Mouse (Mus musculus): ENCODE results near the gene Abca14. TPM values are rescaled to one million over a fixed set of nuclear protein-coding genes. Genes with fewer than 3 reads are reported as not detected.

Gene Abca14
- polyA plus RNA-seq (2017; shearing (Covaris generic)): not detected

- no peak for ATAC-seq
Measured at GRCm38 (mm10) chr7:120203789-120204188, at the start of gene Abca14. Gene Abca14, plus strand, starts transcription at chr7:120203961.

GRCm38 (mm10) chr7:120156841-120157409 is 46.8 kb upstream of the Abca14 start:
- no peak for ATAC-seq

DNA sequence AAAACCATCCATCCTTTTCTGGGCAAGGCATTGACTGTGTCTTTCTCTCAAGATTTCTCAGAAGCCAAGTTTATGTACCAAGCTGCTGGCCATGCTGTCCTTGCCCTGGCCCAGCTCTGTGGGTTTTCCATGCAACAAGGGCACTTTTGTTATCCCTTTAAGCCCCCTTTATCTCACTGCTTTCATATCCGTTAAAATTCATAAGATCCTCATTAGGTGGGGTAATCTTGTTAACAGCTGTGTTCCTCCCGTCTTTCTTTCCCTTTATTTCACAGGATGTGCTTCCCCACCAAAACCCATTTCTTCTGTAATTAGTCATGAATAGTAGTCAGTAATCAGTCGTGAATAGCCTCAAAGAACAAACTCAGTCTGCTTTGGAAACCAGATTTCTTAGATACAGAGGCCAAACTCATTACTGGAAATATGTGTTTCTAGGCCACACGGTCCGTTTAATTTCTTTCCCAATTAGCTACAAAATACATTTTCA is 46.1 kb upstream of the Abca14 start:
- ATAC-seq: no peak

- ATAC-seq: no peak
Measured at GRCm38 (mm10) chr7:120158121-120158613, 45.6 kb upstream of the Abca14 start.

- ATAC-seq: no peak
Measured at GRCm38 (mm10) chr7:120163581-120164251, 40.0 kb upstream of the Abca14 start.

DNA sequence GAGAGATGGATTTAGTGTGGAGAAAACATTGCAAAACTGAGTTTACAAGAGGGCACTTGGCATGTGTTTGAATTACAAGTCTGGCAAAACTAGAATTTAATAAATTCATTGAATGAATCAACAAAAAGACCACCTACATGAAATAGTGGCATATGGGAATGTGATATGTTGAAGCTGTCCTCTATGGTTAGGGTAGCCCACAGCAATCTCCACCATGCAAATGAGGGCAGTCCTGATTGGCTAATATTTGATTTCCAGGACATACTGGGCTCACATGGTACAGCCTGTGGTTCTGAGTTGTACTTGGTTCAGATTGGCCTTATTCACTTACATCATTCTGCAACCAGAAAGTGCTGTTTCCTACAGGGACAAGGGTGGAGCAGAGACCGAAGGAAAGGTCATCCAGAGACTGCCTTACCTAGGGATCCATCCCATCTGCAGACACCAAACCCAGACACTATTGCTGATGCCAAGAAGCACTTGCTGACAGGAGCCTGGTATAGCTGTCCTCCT is 31.5 kb upstream of the Abca14 start:
- ATAC-seq: no peak

DNA sequence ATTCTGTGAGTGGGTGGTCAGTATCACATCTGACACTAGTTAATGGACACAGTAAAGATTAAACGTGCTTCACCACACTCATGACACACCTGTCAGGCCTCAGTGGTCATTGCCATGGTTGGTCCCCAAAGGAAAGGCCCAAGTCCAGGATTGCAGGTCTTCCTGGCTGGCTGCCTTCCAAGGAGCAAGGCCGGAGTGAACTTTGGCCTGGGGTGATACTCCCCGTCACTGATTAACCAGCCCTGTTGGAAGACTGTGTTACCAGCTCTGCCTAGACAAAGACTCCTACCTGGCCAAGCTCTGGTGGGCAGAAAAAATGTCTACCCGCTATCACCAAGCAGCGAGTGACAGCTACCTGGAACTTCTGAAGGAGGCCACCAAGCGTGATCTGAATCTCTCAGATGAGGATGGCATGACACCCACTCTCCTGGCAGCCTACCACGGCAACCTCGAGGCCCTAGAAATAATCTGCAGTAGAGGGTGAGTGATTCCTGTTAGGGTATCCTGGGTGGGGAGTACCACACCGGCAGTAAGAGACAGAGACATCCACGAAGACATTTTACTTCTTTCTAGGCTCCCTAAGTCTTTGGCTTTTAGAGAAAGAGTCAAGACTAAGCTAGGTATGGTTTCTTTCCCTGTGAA is 30.0 kb upstream of the Abca14 start, which contains the start of gene Anks4b:
TSS of gene Anks4b (plus strand) at position 256 of the 642 bp plus-strand sequence.
- no peak for ATAC-seq

GRCm38 (mm10) chr7:120174723-120175504 is 28.8 kb upstream of the Abca14 start:
- no peak for ATAC-seq

GRCm38 (mm10) chr7:120177611-120178010 is 26.1 kb upstream of the Abca14 start:
- no peak for ATAC-seq

GRCm38 (mm10) chr7:120178935-120179334 is 24.8 kb upstream of the Abca14 start:
- ATAC-seq: no peak

GRCm38 (mm10) chr7:120180547-120180946 is 23.2 kb upstream of the Abca14 start:
- no peak for ATAC-seq

- no peak for ATAC-seq
Measured at GRCm38 (mm10) chr7:120181401-120182230, 22.1 kb upstream of the Abca14 start.

DNA sequence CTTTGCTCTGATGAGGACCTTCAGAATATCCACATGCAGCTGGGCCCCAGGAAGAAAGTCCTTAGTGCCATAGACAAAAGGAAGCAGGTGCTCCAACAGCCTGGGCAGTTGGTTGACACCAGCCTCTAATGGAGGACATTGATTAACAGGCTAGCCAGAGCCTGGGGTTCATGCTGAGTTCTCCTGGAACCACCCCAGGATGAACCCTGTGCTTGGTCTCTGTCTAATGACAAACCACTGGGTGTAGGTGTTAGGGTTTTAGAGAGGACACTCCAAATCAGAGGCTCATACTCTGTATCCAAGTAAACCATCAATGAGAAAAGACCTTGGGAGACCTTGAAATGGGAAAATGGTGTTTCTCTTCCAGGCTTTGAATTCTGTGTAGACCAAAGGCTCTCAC is 20.9 kb upstream of the Abca14 start:
- no peak for ATAC-seq

DNA sequence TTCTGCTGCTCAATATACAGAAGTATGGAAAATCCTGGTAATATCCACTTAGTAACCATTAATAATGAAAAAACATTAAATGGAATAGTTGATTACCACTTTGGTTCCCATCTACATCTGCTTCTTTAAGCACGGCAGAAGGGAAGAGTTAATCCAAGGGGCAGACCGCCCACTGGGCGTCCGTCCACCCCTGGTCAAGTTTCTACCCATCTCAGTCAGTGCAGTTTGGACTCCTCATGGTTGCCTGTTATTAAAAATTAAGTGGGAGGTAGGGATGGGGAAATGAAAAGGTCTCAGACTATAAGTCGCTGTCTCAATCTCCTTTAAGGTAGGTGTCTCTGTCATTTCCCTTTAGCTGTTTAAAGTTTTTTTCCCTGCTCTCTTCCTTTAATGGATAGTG is 14.8 kb upstream of the Abca14 start:
- ATAC-seq: no peak

GRCm38 (mm10) chr7:120189369-120190149 is 14.2 kb upstream of the Abca14 start:
- ATAC-seq: no peak

- ATAC-seq: no peak
Measured at GRCm38 (mm10) chr7:120190150-120190665, 13.6 kb upstream of the Abca14 start.

DNA sequence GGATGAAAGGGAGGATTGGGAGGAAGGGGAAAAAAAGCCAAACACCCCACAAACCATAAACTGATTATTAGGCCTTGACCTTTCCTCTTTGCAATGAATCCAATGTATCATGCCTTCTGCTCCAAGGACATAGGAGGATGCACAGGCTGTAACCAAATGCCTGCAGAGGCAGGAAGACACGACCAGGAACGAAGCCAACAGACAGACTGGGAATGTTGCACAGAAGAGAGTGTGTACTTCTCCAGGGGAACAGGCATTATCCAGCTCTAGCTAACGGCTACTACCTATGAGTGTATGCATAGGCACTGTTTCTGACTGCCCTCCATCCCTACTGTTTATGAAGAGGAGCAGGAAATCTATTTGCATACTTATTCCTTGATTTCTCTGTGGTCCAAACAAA is 11.6 kb upstream of the Abca14 start:
- ATAC-seq: no peak

DNA sequence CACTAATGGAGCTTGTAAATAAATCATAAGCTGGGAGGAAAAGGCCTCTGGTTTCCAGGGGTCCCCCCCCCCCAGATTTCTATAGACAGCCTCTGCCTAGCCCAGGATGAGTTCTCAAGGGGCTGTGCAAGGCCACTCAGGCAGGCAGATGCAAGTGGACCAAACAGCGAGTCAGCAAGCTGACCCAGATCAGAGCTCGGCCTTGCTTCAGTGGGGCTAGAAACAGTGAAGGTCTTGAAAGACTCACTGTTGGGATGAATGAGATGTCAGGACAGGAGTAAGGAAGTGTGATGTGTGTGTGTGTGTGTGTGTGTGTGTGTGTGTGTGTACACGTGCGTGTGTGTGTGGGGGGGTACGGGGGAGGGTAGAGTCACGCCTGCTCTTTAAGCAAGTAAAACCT is 10.9 kb upstream of the Abca14 start:
- ATAC-seq: no peak

DNA sequence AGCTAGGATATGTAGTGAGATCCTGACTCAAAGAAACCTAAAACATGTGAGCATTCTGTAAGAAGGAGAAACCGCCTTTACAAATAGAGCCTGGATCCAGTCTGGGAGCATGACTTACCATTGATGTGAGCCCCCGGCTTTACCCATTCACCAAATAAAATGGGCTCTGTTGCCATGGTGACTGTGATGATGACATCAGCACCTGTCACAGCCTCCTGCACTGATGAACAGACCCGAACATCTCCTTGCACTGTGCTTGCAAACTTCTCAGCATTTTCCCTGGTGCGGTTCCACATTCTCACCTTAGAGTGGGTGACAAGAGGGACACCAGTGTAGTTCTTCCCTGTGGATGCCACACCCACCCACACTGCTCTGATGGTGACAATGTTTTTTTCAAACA is 8.6 kb upstream of the Abca14 start:
- ATAC-seq: no peak

- no peak for ATAC-seq
Measured at GRCm38 (mm10) chr7:120201231-120201744, 2.5 kb upstream of the Abca14 start.
